Mouse (Mus musculus): ENCODE results near the gene Zyx.

- no peak for TF ChIP-seq CTCF (IDR thresholded peaks at IDR 0.05; ENCODE audit: low read depth)
- no peak for TF ChIP-seq EP300 (optimal IDR thresholded peaks at IDR 0.05)
These were observed 26.6 kb downstream of the Zyx start for GRCm38 (mm10) chr6:42376016-42376415.
